Mouse (Mus musculus) cerebellum, adult 8-10 months (tissue): ENCODE measurements around the gene Olfr1023.

Experiments
- DNase-seq: peaks from one replicate; pipeline ENCODE4 v3.0.0; 2022

The Olfr1023 gene

GRCm38 (mm10) chr2:85885340-85885739, at the start of gene Olfr1023:
Olfr1023 (plus strand) TSS chr2:85885640.
- no peak for DNase-seq

GRCm38 (mm10) chr2:85845383-85845782, 40.1 kb upstream of the Olfr1023 start, which contains the start of gene Olfr1019:
Olfr1019 (minus strand) TSS chr2:85845483.
- DNase-seq: no peak

GRCm38 (mm10) chr2:85846730-85847129, 38.7 kb upstream of the Olfr1023 start, which contains the start of gene Olfr1020:
Olfr1020 (plus strand) TSS chr2:85847030.
- no peak for DNase-seq

- DNase-seq: no peak
These were observed 17.1 kb upstream of the Olfr1023 start, which contains the start of gene Olfr1022 for GRCm38 (mm10) chr2:85868294-85868693. Olfr1022 (plus strand) TSS chr2:85868594.

GRCm38 (mm10) chr2:85904952-85905351, 19.5 kb downstream of the Olfr1023 start, which contains the start of gene Olfr1024:
Olfr1024 (minus strand) TSS chr2:85905052.
- no peak for DNase-seq

- no peak for DNase-seq
These were observed 27.8 kb downstream of the Olfr1023 start for GRCm38 (mm10) chr2:85913197-85913596.

GRCm38 (mm10) chr2:85914893-85915292, 29.5 kb downstream of the Olfr1023 start, which contains the start of gene Olfr1025-ps1:
Olfr1025-ps1 (plus strand) TSS chr2:85915193.
- DNase-seq: no peak

- no peak for DNase-seq
These were observed 35.8 kb downstream of the Olfr1023 start, which contains the start of gene Olfr1026 for GRCm38 (mm10) chr2:85921258-85921657. Olfr1026 (plus strand) TSS chr2:85921558.
